Mouse (Mus musculus) thymus, postnatal 0 days (tissue): Measurements from ENCODE around the gene Coq4. TPM values are rescaled to one million over a fixed set of nuclear protein-coding genes. Genes with fewer than 3 reads are reported as not detected.

Experiments
- DNase-seq: peaks from one replicate; pipeline ENCODE4 v3.0.0-alpha.2; 2015; ENCODE audit warnings: low spot score
- polyA plus RNA-seq: library from polyadenylated mRNA; unstranded; fragments of >200 nt; fragmentation: Nextera tagmentation; extraction: Ambion mirVana; gene quantifications from 2 replicates; pipeline ENCODE4 v1.2.1, GENCODE M21; 2015

Gene Coq4
- polyA plus RNA-seq, 1 experiment from 2014 or later: 13.9 TPM

DNA sequence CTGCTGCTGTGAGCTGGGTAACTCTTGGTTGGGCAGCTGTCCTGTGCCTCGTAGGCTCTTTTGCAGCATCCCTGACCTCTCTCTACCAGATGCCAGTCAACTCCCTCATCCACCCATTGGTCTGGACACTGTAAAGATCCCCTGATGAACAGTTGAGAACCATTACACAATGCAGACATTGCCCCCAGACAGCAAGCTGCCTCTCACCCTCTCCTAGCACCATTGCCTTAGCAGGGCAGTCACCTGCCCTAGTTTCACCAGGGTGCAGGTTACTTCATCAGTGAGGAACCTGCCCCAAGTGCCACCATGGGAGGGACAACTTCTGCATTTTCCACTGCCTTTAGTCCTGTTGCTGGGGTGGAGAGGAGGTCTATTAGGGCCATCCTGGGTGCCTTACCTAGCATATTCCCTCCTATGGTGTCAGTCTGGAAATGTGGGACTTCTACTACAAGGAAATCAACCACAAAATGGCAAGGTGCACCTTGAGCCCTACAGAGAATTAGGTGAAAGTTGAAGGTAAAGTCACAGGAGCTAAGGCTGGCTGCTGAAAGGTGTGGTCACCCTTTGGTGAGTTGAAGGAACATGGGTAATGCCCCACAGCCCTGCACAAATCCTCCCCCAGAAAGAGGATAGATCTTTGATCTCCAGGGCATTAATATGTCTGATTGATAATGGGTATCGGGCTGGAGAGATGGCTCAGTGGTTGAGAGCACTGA, 5.6 kb downstream of the Coq4 start:
- no peak for DNase-seq

DNA sequence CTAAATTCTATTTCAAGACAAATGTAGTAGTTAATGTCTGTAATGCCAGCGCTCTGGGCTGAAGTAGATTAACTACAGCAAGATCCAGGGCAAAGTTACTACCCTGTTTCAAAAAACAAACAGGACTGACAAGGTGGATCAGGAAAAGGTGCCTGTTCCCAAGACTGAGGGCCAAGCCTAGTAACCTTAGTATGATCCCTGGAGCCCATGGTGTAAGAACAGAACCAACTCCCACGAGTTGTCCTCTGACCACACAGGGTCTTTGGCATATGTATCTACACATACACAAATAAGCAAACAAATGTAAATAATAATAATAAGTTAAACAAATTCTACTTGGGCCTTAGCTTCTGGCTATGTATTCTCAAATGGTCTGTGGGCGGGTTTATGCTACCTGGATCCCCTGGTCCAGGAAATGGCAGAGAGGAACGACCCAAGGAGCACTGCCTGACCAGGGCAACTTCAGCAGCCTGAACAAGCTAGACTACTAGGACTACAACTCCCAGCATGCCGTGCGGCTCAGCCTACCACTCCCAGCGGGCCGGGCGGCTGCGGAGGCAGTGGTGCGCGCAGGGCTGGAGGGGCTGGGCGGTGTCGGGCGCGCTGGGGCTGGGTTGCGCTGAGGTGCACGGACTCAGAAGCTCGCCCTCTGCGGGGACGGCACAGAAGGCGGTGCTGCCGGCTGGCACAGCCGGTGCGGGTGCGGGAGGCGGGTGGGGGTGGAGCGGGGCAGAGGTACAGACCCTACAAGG, 15.0 kb downstream of the Coq4 start, which contains the start of gene Slc27a4:
Gene Slc27a4 (plus strand): TSS at position 560 of the 752 bp plus-strand sequence.
- DNase-seq: peak; percentile 90

DNA sequence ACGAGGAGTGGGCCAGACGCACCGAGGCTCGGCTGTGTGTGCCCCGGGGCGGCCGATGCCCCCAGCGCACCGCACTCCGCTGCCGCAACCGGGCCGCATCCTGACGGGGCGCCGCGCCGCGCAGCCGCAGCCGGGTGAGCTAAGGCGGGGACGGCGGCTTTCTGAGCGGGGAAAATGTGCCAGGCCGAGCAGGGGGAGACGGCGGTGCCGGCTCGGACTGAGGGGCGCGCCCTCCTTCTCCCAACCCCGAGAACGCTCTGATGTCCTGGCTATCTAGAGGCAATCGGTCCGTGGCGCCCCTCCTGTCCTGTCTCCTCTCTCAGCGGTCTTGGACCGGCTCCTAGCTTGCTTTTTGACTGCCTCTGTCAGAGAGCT, 15.5 kb downstream of the Coq4 start:
- no peak for DNase-seq

DNA sequence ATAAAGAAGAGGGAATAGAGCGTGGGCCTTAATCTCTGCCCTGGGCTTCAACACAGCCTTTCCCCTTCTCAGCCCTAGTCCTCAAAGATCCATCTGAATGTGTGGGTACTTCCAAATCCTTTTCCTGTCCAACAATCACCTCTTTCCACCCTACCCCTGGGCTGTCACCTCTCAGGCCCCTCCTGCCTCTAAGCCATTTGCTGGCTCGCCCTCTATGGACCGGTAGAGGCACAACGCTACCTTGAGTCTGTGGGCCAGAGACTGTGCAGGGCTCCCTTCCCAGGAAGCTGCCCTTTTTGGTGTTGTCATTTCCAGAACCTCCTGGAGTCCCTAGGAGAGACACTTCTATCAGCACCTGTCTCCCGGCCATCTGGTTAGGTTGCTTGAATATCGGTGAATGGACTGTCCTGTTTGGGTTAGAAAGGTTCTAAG, 16.1 kb downstream of the Coq4 start:
- DNase-seq: peak; percentile 37

DNA sequence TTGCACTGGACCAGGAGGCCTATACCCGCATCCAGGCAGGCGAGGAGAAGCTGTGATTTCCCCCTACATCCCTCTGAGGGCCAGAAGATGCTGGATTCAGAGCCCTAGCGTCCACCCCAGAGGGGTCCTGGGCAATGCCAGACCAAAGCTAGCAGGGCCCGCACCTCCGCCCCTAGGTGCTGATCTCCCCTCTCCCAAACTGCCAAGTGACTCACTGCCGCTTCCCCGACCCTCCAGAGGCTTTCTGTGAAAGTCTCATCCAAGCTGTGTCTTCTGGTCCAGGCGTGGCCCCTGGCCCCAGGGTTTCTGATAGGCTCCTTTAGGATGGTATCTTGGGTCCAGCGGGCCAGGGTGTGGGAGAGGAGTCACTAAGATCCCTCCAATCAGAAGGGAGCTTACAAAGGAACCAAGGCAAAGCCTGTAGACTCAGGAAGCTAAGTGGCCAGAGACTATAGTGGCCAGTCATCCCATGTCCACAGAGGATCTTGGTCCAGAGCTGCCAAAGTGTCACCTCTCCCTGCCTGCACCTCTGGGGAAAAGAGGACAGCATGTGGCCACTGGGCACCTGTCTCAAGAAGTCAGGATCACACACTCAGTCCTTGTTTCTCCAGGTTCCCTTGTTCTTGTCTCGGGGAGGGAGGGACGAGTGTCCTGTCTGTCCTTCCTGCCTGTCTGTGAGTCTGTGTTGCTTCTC, 28.5 kb downstream of the Coq4 start:
- no peak for DNase-seq

DNA sequence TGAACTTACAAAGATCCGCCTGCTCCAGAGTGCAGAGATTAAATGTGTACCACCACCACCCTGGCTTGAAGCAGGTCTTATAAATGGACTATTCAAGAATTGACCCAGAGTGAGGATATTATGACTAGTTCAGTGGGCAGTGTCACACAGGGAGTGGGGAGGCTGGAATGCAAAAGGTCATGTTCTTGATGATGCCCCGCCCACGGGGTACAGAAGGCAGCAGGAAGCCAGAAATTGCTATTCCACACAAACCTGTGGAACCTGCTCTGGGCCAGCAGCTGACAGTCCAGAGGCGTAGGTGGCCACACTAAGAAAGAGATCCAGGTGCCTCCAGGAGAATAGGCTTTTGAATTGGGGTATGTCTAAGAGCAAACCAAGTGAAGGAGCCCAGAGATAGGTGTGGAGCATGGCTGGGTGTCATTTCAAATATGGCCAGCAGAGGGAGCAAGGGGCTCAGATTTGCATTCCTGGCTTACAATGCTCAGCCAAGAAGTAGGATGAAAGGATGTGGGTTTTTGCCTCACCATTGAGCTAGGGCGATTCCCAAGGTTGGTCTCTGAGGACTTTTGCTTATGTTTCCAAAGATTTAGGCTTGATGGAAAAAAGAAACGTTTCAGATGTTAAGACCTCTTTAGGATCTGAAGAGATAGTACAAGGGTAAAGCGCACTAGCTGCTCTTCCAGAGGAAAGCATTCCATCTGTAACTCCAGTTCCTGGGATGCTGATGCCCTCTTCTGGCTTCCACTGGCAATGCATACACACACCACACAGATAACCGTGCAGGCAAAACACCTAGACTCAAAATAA, 30.3 kb downstream of the Coq4 start:
- peak; percentile 76 for DNase-seq

DNA sequence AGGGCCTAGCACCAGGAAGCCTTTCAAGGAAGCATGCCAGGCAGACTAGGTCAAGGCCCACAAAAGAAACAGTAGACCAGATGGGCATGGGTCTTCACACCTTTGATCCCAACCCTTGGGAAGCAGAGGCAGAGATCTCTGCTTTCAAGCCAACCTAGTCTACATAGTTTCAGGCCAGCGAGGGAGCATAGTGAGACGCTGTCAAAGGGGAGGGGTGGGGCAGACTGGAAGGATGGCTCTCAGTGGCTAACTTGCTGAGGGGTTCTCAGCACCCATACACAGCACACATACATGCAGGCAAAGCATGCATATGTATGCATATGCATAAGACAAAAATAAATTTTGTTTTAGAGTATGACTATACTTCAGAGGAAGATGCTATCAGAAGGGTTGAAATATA, 32.1 kb downstream of the Coq4 start:
- DNase-seq: no peak

DNA sequence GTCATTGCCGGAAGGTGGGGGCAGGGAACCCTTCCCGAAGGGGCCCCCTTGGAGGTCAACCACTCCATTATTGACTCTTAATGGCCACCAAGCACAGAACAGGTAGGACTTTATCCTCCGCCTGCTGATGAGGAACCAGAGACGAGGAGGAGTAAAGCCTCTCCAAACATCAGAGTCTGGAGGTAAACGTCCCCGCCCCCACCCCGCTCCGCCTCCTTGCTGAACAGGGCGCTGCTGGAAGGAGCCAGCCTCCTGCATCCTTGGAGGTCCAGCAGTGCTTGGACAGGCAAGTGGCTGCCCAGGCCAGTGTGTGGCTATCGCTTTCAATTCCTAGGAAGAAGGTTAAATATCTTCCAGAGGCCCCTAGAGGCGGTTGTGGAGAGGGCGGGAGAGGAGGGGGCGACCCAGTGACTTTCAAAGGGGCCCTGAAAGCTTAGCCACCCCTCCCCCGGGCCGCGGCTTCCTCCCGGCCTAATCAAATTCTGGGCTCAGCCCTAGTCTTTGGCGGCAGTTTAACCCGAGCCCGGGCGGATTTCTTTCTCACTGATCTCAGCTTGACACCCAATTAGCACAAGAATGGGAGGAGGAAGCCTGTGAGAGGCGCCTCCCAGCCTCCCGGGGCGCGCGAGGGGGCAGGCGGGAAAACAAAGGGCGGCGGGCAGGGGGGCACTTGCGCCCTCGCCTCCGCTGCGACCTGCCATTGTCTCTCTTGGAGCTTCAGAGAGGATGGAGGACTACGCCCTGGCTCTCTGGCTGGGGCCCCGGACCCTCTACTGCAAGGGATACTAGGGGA, 32.9 kb downstream of the Coq4 start, which contains the start of gene Urm1:
Gene Urm1 (plus strand): TSS at position 51 of the 793 bp plus-strand sequence.
- DNase-seq: peak; percentile 72

DNA sequence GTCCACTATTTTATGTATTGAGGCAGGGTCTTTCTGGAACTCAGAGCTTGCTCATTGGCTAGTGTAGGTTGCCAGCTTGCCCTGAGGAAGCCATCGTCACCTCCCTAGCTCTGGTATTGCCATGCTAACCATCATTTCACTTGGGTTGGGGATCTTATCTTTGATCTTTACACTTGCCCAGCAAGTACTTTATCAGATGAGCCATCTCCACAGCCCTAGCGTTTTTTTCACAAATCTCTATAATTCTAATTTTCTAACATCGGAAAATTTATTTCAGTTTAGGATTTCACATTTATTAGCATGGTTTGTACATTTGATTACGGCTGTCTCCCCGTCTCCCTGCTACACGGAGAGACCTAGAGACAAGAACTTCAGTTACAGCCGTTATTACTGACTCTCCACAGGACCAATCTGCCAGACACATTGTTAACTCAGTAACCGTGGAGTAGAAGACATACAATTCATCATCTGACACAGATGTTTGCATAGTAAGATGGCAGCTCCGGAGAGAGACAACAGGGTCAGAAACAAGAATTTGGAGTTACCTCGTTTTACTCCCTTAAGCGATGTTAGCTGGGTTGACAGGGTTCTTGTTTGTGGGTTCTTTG, 39.1 kb downstream of the Coq4 start:
- no peak for DNase-seq

DNA sequence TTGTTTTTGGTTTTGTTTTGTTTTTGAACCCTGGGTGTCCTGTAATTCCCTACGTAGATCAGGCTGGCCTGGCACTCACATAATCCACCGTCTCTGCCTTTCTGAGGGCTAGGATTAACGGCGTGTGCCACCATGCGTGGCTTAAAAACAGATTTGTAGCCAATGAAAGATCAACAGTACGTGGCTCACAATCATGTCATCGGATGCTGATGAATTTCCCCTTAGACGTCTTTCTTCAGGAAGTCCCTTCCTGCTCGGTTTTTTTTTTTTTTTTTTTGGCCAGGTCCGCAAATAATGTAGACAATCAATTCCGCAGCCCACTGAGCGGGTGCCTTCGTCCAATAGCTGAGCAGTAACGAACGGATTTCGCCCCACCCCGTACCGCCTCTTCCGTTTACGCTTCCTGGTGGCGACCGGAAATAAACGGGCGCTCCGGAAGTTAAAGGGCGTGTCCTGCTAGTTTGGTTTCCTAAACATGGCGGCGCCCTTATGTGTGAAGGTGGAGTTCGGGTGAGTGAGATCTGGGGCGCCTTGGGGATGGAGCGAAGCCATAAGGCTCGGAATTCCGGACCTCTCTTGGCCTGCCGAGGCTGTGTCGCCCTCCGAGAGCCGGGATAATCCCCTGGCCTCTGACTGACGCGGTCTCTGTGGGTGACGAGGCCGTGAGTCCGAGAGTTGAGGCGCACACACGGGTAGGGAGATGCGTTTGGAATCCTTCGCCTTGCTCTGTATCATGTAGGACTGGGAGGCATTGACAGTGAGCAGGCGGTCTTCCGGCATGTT, 39.8 kb downstream of the Coq4 start:
- DNase-seq: peak; percentile 95

DNA sequence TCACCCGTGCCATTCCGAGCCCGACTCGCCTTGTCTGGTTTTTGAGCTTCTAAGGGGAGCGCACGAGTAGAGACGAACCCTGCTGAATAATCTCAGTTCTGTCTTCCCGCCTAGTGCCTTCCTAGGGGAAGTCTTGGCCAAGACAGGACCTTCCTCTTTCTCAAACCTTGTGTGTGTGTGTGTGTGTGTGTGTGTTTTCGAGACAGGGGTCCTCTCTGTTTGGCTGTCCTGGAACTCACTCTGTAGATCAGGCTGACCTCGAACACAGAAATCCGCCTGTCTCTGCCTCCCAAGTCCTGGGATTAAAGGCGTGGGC, 40.4 kb downstream of the Coq4 start:
- no peak for DNase-seq

DNA sequence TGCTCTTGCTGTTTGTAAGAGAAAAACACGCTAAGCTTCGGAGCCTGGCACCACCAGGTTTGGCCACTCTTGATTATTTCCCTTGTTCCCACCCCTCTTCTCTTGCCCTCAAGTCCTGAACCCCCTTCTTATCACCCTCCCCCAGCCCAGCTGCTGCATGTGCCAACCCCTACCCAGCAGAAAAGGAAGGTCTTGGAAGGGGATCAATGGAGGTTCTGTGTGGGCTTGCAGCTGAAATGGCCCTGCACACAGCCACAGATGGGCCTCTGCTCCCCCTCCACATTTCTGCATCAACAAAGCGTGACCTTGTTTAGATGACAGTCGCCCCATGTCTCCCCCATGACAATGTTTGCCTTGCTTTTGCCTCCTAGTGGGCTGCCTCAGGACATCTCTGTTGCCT, 43.8 kb downstream of the Coq4 start:
- no peak for DNase-seq

DNA sequence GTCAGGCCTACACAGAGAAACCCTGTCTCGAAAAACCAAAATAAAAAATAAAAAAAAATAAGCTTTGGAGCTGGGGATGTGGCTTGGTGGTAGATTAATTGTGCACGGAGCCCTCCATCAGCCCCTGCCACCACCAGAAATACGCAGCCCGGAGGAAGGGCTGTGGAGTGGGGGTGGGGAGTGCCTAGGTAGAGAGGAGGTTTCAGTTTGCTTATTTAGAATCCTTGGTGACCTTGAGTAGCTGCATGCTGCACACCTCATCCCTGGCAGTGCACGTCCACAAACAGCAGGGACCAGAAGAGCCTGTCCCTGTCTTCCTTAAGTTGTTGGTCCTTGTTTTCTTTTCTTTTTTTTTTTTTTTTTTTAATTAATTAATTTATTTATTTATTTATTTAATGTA, 46.5 kb downstream of the Coq4 start:
- no peak for DNase-seq

DNA sequence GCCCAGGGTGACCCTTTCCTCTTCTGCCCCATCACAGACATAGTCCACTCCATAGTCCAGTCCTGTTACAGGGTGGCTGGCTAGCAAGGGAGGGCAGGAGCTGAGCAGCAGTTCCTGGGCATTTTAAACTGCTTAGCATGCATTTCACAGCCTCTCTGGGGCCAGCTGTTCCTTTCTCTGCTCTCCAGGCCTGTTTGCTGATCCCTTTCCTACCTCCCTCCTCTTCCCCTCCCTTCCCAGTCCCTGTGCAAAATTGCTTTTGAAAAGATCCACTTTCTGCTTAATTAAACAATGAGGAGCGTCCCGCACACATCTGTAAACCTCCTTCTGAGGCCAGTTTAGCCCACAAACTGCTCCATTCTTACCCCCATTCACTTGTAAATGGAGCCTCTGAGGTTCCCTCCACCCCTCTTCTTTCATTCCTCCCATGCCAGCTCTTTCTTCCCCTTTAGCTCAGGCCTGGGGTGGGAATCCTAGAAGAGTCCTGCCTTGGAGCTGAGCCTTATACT, 48.2 kb downstream of the Coq4 start:
- no peak for DNase-seq

DNA sequence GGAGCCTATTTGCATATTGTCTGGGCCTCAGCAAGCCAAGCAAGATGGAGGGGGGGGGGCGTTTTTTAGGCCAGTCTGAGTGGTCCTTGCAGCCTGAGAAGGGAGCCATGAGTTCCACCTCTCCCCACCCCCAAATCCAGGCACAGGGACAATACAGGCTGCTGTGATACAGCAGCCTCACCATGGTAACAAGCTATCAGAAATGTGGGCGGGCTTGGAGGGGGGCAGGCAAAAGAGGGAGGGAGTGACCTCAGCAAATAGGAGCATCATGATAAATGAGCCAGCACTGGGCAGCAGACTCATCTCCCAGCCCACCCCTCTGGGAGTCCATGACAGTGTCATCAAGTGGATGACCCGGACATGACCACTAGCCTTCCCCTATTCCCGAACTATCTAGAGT, 52.2 kb downstream of the Coq4 start:
- no peak for DNase-seq

DNA sequence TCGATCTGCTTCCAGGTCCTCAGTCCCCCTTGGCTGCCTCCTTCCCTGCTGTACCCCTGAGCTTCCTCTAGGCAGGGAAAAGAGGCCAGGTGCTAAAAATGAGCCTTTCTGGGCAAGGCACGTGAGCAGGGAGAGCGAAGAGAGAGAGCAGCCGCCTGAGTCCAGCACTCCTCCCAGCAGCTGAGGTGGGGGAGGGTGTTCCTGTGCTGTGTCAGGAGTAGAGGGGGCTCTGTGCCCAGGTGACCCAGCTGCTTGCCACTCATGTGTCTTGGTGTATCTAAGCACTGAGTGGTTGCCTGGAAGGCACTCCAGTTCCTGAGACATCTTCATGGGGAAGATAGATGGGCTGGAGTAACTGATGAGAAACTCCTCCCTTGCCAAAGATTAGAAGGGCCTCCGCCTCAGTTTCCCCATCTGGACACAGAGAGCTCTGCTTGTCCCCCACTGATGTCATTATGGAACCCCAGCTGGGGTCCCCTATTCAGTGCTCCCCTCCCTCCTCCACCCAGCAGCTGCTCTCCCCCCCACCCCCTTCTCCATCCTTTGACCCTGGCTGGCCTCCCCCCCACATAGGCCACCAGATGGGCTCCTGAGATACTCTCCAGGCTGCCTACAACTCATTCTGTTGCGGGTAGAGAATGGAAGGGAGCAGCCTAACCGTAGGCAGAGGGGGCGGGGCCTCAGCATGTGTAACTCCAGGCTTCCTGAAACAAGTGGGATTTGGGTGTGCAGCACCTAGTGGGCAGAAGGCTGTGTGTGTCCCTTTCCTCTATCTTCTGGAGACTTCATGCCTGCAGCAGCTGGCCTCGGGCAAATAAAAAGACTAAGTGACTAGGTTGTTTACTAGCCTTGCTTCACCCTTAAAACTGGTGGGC, 56.2 kb downstream of the Coq4 start:
- DNase-seq: no peak

DNA sequence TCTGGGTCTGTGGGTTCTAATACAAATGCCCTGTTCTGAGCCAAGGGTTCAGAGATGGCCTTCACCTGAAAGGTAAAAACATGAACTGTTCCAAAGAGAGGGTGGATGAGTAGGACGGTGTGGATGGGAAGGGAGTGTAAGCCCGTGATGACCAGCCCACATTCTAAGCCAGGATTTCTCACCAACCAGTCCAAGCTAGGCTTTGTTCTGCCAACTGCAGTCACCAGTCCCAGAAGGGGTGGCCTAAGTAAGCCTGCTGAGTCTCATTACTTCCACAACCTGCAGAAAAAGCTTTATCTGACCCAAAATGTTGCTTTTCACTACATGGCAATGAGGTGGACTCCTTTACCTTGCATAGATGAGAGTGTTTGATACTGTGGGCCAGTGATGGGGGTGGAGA, 56.8 kb downstream of the Coq4 start:
- no peak for DNase-seq

DNA sequence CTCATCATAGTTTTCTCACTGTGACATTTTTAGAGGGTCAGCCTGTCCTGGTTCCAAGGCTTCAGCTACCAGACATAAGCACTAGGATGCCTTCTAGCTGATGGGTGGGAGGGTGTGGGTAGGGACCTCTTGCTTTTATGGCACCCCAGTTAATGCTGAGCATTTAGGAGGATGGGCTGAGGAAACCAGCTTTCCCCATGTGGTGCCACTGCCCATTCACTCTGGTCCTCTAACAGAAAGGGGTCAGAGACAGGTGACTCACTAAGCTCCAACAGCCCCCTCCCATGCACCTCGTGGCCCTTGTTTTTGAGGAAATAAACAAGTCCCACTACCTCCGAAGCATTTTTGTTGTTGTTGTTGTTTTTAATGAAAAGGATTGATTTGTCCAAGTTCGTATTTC, 57.4 kb downstream of the Coq4 start:
- DNase-seq: no peak
